Mouse (Mus musculus): ENCODE data around the gene Ano9. TPM values are rescaled to one million over a fixed set of nuclear protein-coding genes. Genes with fewer than 3 reads are reported as not detected.
A peak's percentile ranks its signal among the peaks of the same experiment; 100 is the strongest.

The Ano9 gene
- total RNA-seq, 2 experiments from 2014 or later = not detected

DNA sequence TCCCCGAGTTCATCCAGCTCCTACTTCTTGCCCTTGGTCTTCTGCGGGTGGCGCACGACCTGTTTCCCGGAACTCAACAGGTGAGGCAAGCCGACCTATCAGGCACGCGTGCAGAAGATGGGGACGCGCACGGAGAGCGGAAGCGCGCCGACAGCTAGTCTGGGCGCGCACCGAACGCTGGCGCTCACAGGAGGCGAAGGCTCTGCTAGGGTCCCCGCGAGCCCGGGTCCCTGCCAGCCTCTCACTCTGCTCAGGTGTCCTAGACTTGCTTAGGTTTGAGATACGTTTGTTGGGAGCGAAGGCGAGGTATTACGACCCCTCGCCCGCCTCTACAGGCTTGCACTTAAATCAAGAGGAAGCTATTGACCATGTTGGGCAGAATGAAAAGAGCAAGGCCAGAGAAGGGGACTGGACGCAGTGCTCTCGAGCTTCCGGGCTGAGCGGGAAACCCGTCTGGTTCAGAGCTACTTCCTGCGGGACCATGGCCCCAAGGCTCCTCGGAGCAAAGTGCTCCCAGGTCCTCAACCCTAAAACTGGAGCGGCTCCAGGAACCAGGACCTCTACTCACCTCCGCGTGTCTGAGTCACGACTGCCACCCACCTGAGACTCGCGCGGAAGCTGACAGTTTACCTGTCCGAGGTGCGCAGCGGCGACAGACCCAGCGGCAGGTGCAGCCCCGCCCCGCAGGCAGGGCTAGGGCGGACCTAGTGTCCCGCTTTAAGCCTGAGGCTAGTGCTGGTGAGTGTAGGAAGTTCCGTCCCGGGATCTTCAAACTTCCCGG is 17.5 kb downstream of the Ano9 start, which contains the start of gene Sigirr:
TSS of gene Sigirr (minus strand) at position 662 of the 781 bp plus-strand sequence.
- no peak for DNase-seq

DNA sequence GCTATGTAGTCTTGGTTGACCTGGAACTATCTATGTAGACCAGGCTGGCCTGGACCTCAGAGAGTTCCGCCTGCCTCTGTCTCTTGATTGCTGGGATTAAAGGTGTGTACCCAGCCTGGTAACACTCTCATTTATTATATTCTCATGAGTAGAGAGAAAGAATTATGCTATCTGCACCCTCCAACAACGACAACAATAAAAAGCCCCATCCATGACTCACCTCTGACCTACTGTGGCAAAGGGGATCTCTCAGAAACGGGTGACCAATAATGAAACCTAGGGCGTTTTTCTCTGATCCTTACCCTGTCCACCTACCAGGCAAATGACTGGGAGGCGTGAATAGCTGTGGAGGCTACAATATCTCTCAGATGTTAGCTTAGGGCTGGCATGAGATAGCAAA is 20.4 kb downstream of the Ano9 start:
- no peak for DNase-seq

DNA sequence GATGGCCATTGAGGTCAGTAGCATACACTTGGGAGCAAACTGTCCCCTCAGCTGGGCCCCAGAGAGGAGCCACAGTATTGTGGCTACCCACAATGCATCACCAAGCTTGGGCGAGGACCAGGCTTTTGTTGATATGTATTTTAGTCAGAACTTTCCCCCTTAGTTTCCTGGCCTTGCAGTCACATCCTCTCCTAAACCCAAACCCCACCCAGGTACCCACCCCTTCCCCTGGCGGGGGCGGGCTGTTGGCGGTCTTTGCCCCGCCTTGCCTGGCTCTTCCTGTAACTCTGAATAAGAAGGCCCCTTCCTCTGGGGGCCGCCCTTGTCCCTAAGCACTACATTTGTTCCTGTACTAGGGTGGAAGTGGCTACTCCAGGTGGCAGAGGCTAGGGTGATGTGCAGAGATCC is 21.0 kb downstream of the Ano9 start:
- peak; percentile 77 for DNase-seq

DNA sequence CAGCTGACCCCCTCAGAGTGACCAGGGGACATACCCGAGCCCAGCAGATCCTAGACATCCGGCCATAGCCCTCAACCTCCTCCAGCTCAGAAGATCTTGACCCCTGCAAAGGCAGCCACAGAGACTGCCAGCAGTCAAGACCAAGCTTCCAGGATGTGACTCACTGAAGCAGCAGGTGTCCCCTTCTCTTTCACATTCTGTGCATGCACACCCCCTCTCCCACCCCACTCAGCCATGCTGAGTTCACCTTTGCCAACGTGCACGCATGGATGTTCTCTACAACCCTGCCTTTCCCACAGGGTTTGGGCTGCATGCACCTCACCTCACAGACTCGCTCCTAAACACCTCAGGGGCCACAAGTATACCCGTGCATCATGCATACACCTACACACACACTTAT is 21.6 kb downstream of the Ano9 start:
- DNase-seq = no peak

DNA sequence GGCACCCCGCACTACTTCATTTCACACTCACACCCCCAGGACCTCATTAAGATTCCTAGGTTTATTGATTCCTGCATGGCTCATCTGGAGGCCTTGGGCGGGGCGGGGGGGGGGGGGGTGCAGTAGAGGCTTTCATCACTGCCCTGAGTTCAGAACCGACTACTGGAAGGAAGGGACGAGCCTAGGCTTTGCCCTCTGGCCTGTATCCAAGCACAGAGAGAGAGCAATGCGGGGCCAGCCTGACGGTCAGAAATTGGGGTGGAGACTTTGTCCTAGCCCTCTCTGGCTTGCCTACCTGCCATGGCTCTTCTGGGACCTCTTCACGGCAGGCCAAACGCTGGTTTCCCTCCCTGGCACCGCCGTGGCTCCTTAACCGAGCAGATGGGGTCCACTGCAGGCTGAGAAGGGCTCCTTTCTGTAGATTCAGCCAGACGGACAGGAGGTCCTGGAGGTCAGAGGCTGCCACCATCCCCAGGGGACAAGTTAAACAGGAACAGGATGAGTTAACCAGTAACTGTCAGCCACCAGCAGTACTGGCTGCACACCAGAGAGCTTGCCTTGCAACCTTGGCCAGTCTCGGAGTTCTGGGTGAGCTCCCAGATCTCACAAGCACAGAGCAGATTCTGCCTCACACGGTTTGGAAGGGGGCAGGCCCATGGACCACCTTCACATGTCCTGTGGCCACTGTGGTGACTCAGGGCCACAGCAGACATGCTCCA is 23.0 kb downstream of the Ano9 start:
- DNase-seq = no peak

DNA sequence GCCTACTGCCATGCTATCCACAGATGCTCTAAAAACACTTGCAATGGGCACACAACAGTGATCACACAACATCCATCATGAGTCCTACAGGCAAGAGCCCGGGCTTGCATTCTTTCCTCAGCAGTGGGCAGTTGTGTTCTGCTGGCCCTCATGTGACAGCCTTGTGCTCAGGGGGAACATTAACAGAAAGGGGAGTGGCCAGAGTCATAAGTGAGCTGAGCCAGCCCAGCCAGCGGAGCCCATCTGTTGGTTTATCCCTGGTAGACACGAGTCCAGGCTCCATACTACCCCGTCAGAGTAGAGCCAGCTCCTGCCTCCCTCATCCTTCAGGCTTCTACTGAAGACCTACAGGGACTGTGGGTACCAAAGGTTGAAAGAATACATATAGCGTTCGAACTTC is 23.7 kb downstream of the Ano9 start:
- DNase-seq = no peak

DNA sequence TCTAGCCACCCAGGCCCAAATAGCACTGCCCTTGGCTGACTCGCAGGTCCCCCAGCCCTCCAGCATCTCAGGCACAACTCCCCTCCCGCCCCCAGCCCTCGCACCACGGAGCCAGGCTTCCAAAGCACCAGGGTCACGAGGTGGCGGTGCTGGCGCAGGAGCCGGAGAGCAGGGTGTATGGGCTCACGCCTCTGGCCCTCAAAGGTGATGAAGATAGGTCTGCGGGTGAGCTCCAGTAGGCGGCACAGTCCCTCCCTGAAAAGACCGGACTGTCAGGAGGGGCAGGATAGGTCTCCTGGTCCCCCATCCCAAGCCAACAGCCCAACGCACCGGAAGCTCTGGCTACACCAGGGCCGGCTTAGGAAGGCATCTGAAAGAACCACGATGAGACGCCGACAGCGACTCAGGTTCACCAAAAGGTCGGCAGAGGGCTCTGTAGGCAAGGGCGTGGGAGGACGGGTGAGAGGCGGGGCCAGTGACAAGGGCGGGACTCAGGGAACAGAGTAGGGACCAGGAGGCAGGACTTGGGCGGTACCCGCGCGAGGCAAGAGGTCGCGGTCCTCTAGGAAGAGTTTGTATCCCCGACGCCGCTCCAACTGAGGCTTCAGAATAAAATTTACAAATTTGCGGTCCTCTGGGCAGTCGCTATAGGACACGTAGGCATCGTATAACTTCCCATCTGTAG is 25.4 kb downstream of the Ano9 start:
- DNase-seq = peak; percentile 81

DNA sequence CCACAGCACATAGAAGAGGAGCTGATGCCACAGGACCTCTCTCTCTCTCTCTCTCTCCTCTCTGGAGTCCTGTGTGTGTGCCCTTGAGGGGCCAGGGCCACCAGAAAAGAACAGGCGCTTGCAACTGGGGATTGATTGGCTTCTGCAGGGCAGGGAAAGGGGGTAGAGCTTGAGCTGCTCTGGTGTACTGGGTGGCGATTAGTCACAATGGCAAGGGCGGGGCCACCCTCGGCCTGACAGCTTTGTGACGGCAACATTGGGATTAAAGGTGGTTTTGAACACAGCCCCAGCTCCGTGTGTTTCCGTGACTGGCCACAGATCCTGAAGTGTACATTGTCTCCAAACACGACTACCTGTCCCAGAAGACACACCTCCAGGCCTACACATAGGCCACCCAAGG is 27.4 kb downstream of the Ano9 start:
- no peak for DNase-seq

DNA sequence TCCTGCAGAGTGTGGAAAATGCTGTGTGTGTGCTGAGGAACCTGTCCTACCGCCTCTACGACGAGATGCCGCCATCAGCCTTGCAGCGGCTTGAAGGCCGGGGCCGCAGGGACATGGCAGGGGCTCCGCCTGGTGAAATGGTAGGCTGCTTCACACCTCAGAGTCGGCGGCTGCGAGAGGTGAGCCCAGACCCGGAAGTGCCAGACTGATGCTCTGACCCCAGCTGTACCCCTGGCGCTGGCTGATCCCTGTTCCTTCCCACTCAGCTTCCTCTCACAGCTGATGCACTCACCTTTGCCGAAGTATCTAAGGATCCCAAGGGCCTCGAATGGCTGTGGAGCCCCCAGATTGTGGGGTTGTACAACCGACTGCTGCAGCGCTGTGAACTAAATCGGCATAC is 29.1 kb downstream of the Ano9 start:
- DNase-seq = no peak

DNA sequence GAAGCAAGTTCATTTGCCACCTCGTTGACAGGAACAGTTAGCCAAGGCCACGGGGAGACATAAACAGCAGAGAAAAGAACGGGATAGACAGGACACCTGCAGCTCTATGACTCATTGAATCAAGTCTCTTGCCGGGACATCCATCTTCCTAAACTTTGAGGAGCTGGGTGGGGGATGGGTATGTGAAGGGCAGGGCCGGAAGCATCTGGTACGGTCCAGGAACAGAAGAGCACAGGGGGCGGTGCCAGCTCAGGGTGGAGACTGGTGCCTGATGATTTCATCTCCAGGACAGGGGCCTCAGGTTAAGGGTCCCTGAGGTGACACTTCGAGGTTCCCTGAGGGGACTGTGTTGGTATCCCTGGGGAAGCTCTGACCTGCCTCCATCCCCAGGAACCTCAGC is 29.7 kb downstream of the Ano9 start:
- DNase-seq = no peak

DNA sequence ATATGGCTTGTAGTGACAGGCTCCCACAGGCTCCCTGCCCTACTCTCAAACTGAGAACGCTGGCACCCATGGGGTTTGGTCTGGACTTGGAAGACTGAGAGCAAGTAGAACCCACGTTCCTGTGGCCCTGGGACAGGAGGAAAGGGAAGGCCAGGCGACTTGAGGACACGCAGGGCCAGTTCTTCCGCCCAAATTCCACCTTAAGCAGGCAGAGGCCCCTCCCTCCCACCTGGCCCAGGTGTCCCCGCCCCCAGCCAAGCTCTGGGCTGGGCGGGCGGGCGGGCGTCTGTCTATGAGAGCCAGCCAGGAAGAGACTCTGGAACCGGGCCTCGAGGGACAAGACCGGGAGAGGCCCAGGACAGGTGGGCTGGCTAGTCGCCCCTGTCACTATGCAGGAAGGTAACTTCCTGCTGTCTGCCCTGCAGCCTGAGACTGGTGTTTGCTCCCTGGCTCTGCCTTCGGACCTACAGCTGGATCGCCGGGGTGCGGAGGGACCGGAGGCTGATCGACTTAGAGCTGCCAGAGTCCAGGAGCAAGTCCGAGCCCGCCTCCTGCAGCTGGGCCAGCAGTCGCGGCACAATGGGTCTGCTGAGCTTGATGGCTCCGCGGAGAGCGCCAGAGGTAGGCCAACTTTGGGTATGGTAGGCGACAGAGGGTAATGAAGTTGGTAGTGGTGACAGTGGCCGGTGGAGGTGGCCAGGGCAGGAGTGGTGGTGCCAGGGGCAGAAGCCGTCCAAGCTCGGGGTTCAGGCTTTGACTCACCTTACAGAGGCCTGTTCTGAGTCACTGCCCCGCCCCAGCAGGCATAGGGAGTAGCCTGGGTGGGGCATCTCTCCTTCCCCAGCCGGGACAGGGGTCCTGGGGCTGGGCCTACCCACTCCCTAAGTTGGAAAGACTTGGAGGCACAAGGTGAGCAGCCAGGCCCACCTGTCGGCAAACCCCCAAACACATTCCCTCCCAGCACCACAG is 37.8 kb downstream of the Ano9 start:
- DNase-seq = no peak

DNA sequence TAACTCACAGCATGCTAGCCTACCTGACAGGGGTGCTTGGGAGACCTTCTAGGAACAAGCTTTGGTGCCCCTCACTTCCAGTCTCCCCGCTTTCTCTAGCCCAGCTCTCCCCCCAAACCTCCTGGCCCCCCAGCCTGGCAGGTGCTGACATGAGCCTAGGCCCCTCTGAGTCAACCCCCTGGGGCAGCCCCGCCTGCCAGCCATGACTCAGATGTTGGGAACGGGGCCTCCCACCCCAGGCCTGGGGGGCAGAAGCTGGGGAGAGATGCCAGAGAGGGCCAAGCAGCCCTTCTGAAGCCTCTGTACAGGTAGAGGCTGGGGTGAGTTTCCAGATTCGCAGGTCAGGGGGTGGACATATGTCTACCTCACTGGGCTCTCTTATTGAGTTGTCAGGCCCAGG is 38.7 kb downstream of the Ano9 start:
- DNase-seq = no peak

DNA sequence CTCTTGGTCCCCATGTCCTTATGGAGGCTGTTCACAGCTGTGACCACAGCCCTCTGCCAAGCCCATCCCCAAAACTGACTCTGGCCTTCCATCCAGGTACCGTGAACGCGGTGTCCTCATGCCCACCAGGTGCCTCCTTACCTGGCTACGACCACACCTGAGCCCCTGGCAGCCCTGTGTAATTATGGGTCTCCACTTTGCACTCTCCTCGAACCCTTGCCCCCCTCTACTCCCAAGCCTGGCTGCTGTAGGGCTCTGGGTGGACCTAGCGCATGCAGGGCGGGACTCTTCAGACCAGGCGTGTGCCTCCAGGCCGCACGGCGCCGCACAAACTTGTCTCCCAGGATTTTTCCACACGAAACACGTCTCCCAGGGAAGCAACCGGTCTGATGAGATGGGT is 39.8 kb downstream of the Ano9 start, which contains the start of gene Pkp3:
TSS of gene Pkp3 (plus strand) at position 378 of the 400 bp plus-strand sequence.
- no peak for DNase-seq

DNA sequence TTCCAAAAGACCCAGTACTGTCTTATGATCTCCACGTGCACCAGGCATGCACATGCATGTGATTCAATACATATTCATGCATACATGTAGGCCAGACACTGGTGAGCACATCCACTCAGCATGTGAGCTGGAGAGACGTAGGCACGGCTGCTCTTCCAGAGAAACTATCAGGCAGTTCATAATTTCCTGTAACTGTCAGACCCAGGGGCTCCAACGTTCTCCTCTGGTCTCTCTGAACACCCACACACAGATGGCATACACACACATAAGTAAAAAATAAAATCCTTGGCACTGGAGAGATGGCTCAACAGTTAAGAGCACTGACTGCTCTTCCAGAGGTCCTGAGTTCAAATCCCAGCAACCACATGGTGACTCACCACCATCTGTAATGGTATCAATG is 43.8 kb downstream of the Ano9 start:
- DNase-seq = no peak

DNA sequence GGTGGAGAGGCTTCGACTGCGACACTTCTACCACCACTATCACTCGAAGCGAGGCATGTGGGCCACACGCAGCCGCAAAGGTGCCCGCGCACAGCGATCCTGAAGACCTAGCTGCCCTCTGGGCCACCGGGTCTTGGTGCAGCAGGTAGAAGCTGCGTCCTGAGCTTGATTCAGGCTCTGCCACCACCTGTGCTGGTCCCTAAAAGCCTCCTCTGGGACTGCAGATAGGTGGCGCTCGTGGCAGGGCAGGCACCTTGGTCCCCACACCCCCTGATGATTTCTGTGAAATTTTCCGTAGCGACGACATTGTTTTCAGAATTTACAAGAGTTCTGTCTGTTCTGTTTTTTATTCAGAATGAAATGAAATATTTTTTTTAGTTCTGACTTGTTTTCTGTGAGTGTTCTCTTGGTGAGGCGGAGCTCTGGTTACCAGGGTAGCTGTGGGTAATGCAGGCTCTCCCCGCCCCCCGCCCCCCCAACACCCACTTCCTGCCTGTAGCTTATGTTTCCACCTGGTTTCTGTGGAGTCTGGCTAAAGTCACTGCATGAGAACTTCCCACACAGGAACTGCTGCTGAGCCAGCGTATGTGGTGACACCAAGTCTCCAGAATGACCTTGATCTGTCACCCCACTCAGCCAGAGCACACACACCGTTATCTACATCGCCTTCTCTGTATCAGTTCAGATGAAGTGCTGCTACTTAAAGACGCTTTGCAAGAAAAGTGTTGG is 45.4 kb downstream of the Ano9 start:
- DNase-seq = no peak

DNA sequence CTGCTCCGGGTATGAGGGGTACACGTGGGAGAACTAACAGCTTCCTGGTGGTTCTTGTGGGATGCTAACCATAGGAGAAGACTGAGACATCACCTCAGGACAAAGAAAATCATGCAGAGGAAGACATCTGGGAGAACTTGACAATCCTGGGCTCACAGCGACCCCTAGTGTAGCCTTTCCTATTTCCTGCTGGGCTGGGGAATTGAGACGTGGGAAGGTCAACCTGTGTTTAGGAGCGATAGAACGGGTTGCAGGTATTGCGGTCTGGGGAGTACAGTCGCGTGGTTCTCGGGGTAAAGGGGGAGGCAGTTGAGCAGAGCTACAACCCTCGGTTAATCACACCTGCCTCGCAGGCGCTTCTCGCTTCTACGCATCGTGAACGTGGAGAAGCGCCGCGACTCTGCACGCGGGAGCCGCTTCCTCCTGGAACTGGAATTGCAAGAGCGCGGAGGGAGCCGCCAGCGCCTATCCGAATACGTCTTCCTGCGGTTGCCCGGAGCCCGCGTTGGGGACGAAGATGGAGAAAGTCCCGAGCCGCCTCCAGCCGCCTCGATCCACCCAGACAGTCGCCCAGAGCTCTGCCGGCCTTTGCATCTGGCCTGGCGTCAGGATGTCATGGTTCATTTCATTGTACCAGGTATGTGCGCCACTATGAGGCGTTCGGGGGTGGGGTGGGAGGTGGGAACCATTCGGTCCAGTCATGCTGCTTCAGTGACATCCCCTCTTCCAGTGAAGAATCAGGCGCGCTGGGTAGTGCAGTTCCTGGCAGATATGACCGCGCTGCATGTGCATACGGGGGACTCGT is 47.3 kb downstream of the Ano9 start:
- DNase-seq = no peak

DNA sequence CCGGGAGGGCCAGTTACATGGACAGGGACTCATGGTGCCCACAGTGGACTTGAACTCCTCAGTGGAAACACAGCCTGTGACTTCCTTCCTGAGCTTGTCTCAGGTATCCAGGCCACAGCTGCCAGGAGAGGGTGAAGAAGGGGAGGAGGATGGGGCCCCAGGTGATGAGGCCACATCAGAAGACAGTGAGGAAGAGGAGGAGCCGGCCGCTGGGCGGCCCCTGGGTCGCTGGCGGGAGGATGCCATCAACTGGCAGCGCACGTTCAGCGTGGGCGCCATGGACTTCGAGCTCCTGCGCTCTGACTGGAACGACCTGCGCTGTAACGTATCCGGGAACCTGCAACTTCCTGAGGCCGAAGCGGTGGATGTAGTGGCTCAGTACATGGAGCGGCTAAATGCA is 49.3 kb downstream of the Ano9 start:
- DNase-seq = no peak

DNA sequence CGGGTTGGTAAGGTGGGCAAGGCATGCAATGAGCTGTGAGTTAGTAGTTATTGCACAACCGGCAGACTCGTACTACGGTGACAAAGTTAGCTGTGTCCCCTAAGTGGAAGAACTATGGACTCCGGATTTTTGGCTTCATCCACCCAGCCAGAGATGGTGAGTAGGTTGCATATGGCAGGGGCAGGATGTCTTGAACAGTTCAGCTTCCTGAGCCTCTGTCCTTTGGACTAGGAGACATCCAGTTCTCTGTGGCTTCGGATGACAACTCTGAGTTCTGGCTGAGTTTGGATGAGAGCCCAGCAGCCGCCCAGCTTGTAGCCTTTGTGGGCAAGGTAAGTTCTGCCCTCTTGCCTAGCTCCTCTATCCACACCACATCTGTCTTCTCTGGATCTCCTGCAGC is 53.0 kb downstream of the Ano9 start:
- no peak for DNase-seq

DNA sequence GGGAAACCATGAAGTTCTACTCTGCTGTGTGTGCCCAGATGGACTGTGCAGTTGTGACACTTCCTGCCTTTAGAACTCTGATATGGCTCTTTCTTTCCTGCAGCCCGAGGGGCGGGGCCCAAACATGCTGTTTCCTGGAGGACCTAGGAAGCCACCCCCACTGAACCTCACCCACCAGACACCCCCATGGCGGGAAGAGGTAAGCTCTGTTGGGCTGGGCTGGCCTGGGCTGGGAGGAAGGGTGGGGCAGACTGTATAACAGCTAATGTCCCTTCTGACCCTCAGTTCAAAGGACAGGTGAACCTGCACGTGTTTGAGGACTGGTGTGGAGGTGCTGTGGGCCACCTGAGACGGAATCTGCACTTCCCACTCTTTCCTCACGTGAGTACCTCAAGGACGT is 53.4 kb downstream of the Ano9 start:
- DNase-seq = no peak

DNA sequence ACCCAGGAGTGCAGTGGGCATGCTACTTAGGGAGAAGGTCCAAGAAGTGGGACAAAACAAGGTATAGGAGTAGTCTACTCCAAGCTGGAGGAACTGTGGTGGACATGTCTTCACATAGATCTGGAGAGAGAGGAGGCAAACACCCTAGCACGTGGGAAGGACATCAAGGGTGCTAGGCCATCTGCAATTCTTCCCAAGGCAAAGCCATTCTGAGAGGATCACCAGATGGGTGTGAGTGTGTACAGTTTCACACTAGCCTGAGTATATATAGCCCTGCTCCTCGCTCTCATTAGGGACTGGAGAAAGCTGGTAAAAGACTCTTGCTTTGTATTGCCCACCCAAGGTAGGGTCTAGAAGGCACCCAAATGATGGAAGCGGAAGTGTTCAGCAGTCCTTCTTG is 54.3 kb downstream of the Ano9 start:
- no peak for DNase-seq
